Mouse (Mus musculus) kidney, adult 9 months (tissue): ENCODE data around the gene Mllt11.
"Not testable (repeated sequence)": the region's sequence is repeated elsewhere in the genome, so short reads cannot be mapped to it uniquely, and the experiment has no call there.

Experiments used
- DNase-seq: peaks from one replicate; pipeline ENCODE4 v3.0.0; 2022

The Mllt11 gene

DNA sequence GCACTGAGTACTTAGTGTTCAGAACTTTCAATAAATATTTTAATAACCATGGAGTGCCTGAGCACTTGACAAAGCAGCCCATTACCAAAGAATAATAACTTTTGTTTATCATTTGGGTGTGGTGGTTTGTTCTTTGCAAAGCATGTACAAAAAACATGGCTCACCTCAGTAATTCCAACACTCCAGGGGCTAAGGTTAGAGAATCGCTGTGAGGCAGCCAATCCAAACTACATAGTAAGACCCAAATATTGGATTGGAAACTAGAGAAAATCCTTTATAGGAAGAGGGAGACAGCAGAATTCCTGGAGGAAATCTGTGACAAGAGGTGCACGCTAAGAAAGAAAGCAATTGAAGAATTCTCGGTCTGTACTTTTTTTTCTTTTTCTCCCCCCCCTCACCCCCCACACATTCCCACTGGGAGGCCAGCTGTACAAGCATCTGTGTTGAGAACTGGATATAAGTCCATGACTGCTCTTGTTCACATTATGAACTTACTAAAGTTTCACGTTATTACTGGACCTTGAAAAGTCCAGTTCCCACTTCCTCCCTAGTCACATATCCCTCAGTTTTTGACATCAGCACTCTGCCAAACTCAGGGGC is 15.2 kb downstream of the Mllt11 start:
- DNase-seq, result no peak

DNA sequence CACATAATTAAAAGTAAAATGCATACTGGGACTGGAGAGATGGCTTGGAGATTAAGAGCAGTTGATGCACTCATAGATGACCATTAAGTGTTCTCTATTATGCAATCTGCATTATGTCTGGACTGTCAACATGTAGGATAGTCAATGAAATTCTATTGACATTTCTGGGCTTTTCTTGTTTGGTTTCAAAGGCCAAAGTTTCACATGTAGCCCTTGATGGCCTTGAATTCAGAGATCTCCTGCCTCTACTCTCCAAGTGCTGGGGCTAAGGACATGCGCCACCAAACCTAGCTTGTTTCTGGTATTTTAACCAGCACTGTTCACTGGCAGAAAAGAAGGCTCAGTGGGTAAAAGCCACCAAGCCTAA is 18.4 kb downstream of the Mllt11 start:
- DNase-seq, result no peak

DNA sequence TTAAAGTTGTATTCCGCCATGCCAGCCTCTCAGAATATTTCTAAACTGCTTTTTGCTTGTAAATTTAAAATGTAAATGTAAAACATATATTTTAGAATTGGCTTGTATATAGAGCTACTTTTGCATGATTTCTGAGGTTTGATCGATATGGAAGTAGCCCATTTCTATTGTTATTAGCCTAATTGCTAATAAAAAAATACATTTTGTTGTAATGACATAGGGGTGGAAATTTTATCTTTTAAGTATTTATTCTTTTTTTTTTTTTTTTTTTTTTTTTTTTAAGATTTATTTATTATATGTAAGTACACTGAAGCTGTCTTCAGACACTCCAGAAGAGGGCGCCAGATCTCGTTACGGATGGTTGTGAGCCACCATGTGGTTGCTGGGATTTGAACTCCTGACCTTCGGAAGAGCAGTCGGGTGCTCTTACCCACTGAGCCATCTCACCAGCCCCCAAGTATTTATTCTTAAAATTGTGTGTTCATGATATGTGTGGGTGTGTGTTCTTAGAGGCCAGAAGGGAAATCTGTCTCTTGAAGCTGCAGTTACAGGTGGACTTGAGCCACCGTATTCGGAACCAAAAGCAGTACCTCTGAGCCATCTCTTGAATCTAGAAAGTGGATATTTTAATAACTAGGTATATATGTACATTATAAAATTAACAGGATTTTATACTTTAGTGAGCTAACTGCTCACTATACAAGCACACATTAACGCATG is 18.9 kb downstream of the Mllt11 start:
- DNase-seq, result not testable (repeated sequence)

DNA sequence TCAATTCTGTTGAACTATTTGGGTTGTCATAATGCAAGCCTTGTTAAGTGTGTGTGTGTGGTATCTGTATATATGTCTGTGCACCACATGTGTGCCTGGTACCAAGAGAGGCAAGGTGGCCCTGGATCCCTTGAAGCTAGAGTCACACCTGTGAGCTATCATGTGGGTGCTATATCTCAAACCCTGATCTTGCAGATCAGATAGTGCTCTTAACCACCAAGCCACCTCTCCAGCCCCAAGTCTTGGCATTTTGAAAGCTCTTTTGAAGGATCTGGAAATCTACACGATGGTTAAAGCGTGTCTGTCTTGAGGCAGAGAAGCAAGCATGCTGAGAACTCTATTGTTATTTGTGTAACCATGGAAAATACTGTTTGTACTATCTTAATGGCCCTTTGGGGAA is 21.4 kb downstream of the Mllt11 start:
- DNase-seq, result no peak

DNA sequence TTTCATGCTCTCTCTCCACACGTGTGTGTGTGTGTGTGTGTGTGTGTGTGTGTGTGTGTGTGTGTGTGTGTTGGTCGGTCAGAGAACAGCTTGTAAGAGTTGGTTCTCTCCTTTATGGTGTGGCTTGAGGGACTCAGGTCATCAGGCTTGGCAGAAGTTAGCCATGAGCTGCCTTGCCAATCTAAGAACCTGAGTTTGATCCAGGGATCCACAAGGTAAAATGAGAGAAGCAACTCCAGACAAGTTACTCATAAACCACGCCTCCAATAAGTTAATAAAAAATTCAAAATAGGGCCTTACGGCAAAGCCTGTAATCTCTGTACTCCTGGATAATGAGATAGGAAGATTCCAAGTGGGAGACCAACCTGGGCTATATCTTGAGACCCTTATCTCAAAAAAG is 23.7 kb downstream of the Mllt11 start:
- DNase-seq, result peak; percentile 47

DNA sequence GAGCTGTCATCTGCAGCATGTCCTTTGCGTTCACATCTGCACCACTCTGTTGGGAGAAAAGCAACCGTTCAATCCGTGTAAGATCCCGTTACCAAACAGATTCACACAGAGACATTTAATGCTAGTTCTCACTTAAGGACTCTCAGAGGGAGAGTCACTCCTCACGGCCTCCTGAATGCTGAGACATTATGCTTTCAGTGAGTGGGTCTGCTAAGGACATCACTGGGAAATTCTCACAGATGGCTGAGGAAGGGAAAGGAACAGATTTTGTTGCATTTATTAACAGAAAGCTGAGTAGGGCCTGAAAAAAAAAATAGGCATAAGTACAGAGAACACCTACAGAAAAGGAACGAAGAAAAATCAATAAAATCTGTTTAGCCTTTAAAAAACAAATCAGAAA is 28.1 kb downstream of the Mllt11 start:
- DNase-seq, result no peak

DNA sequence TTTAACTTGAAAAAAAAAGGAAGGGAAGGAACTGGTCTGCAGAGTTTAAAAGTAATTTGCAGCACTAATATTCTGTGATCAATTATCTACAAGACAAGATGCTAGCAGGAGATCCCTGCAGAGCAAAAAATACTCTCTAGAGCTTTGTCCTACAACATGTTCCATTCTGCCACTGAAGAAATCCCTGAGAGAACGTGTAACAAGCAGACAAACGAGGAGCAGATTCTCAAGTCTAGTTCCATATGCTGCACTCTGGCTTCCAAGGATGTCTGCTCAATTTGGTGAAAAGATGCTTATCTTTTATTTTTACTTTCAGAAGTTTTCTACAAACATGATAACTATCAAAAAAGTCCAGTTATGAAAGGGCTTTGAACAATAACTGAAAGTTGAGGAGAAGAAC is 31.4 kb downstream of the Mllt11 start:
- no peak for DNase-seq

DNA sequence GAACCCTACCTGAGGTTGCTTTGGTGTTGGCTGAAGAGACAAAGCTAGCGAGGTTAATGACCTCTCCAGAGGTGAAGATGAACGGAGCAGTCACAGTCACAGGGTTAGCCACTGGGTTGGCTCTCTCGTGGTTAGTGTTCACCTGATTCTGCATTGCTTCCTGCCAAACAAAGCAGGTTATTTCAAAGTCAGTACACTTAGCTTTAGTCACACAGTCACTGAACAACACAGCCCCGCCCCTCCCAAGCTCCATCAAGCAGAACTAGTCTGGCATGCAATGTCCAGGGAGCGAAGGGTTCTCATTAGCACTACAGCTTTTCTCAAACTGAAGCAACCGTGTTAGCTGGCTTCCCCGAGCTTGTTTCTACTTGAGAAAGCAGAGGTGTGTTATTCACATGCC is 31.8 kb downstream of the Mllt11 start:
- peak; percentile 97 for DNase-seq

DNA sequence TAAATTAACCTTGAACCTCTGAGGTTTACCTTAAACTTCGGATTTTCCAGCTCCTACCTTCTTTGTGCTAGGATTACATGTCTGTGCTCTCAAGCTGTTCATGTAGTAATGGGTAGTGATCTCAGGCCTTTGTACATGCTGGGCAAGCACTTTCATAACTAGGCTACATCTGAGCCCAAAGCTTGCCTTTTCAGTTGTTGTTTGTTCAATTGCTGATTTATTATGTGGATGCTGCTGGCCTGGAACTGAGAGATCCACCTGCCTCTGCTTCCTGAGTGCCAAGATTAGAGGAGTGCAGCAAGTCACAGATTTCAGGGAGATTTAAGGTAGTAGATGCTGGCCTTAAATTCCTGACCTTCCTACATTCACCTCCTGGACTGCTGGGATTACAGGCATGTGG is 32.9 kb downstream of the Mllt11 start:
- peak; percentile 55 for DNase-seq

DNA sequence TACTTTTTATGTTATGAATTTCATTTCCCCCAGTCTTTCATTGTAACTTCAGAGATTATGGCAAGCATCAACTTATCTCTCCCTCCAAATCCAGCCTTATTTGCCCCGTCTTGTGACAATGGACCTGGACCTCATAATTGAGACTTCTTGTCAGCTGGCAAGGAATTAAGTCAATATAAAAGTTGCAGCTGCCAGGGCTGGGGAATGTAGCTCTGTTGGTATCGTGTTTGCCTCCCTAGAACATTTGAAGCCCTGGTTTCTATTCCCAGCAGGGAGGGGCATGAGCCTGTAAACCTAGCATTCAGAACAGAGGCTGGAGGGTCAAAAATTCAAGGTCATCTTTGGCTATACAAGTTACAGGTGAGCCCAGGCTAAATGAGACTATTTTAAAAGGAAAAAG is 36.2 kb downstream of the Mllt11 start:
- DNase-seq, result peak; percentile 19

DNA sequence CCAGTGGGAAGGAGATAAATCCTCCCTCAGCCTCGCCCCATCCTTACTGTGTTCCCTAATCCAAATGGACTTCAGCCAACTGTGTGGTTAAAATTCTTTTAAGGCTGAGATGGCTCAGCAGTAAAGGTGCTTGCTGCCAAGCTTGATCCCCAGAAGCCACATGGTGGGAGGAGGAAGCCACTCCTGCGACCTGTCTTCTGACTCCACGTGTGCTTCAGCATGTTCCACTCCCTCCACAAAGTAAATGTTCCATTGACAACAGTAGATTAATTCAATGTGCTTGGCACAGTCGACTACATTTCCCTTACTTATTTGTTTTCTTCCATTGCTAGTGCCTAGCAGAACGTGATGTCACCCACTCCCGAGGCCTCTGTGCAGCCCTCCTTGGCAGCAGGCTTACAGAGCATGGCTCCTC is 37.2 kb downstream of the Mllt11 start:
- peak; percentile 70 for DNase-seq

DNA sequence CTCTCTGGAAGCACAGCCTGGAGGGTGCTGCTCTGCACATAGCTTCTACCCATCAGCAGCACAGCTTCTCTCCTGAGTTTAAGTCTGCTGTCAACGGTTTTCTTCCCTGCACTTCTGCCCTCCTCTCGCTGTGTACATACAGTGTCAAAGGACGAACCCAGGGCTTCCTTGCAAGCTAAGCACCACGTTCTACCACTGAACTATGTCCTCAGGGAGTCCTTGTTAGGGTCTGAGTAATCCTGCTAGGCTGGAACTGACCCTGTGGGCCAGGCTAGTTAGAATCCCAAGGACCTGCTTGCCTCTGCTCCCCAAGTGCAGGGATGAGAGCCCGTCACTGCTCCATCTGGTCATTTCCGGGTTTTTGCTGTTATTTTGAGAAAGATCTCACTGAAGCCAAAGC is 45.1 kb downstream of the Mllt11 start:
- no peak for DNase-seq

DNA sequence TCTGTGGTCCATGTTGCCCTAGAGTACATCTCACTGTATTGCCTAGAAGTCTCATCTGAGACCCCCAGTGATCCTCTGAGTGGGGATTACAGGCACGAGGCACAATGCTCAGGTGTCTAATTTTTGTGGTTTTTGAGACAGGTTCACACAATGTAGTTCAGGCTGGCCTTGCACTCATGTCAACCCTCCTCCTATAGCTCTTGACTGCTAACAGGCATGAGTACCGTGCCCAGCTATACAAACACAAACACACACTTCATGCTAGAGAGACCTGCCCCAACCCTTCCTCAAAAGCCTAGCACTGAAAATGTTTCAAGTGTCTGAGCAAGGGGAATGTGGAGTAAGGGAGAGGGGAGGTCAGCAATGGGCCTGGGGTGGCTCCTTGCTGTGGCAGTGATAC is 45.9 kb downstream of the Mllt11 start:
- DNase-seq, result no peak

DNA sequence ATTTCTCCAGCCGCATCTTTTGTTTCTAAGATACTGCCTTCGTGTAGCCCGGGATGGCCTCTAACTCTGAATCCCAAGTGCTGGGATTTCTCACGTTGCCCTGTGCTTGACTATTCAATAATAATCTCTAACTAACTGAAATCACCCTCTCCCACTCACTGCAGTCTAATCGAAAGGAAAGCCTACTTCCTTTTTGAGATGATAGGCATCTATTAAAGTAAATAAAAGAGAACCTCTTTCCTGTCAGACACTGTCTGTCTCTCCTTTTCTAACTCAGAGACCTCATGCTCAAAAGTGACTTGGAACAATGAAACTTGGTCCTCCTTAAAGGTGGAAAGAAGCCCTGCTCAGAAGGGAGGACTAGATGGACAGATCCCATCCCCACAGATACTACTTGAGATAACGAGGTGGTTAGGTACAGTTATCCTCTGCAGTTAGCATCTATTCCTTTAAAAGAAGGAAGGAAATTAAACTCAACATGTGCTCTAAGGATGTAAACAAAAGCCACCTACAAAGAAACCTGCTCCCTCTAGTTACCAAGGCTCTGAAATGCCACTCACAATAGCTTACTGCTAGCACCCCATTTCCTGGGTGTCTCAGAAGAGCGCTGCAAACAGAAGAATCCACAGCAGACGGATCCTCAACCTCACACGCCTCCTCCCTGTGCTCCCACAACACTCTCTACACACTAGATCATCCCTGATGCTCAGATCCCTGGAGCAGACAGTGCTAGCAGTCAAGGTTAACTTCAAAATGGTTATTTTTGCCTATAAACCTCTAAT is 47.0 kb downstream of the Mllt11 start:
- no peak for DNase-seq

DNA sequence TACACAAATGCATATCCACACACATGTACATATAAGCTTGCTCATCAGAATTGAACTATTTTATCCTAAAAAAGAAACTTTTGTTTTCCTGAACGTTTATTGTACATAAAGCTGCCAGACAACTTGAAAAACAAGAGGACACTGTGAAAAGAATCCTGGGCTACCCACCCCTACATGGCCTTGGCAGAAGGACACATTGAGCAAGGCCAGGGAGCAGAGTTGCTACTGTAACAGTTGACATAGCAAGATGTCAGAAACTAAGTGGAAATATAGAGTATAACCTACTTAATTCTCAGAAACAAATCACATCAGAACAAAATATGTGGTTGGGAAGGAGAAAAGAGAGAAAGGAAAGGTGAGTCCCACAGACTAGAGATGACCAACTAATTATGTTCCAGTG is 50.1 kb downstream of the Mllt11 start:
- DNase-seq, result no peak

DNA sequence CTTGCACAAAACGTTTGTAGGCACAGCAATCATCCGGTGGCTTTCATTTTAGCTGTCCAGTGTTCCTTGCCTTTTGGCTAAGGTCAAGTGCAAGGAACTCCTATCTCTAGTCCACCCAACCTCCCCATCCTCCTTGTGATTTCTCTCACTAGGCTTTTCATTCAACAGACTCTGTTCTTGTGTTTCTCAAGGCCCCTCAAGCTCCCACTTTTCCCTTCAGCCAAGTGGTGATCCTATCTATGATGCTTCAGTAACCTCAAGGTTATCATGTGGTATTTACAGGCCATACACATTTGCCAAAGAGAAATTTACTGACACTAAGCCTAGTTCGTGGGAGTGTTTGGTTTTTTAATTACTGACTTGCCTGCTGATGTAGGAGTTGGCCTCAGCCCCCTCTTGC is 52.1 kb downstream of the Mllt11 start:
- DNase-seq, result no peak

DNA sequence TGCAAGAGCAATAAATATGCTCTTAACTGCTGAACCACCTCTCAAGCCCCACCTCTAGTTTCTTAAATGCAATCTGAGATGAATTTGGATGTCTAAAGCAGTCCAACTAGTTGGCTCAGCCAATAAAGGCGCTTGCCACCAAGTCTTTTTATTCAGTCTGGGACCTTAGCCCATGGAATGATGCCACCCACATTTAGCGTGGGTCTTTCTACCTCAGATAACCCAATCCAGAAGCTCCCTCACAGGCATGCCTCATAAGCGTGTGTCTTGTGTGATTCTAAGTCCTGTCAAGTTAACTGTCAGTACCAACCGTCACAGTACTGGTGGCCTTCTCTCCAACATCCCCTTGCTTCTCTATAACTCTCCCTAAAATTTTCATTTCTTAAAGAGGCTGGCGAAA is 53.0 kb downstream of the Mllt11 start:
- no peak for DNase-seq

DNA sequence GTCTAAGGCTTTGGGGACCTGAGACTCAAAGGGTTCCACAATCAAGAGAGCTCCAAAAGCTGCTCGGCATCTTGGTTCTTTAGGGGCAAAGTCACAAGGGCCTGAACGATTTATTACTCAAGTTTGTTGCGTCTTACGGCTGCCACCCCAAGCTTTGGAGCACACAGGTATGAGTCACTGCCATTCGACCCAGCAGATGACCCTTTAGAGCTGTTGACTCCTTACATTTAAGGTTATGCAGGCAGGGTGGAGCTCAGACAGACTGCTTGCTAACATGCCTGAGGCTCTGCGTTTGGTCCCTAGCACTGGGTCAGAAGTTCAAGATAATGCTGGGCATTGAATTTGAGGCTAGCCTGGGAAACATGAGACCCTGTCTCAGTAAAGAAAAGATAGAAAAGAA is 54.4 kb downstream of the Mllt11 start:
- no peak for DNase-seq

DNA sequence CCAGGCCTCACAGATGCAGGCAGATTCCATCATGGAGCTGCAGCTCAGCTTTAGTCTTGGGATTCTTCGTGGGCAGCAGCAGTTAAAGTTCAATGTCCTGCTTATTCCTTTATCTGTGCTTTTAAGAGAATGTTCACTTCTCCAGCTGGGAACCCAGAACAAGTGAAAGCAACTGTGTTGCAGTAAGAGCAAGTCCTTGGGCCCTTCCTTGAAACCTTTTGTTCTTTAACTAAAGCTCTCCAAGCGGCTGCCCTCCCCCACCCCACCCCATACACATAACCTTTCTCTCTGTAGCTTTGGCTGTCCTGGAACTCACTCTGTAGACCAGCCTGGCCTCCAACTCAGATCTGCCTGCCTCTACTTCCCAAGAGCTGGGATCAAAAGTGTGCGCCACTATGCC is 55.5 kb downstream of the Mllt11 start:
- no peak for DNase-seq

DNA sequence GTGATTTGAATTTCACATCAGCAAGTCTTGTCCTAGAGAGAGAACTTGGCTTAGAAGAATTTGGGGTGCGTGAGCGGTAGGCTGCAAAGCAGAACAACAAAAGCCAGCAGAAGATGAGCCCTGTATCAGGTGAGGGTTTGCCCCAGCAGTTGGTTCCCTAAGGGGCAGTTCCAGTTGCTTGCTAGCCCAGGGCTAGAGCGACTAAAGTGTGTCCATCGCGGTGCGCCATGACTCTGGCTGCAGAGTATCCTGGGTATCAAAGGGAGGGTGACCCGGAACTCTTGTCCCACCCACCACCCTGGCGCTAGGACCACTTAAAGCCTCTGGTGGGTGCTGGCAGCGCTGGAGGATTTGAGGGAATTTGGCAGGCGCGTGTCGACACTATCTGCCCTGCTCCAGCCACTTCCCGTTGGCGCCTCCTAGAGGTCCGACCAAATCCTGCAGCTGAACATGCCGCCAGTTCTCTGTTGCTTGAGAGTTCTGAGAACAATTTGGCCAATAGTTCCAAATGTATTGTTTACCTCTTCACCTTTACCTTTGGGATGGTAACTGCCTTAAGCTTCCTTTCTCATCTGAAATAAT is 57.9 kb downstream of the Mllt11 start:
- peak; percentile 89 for DNase-seq

DNA sequence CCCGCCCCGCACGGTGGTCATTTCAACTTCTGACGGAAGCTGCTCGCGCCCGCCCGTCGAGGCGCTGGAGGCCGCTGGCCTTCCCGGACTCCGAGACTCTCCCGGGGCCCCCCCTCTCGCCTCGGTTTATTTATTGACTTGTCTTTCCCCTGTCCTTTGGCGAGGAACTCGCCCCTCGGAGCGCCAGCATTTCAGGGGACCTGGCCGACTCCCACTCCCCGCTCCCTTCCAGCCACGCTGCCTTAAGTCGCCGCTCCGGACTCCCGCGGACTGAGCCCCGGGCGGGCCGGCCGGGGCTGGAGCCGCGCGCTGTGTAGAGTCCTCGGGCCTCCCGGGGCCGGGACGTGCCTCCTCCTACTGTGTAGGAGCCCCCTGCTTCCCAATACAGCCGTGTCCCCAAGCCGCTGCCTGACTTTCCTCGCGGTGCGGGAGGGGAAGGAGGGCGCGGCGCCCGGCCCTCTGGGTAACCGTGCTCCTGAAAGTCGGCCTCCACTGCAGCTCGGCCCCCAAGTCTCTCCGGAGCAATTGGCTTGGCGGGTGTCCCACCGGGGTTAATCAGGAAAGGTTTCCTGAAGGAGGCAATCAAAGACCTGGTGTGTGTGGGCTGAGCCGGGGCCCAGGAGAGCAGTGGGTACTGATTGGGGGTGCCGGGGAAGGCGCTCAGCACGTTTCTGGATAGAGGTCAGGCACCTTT is 58.6 kb downstream of the Mllt11 start:
- peak; percentile 36 for DNase-seq

DNA sequence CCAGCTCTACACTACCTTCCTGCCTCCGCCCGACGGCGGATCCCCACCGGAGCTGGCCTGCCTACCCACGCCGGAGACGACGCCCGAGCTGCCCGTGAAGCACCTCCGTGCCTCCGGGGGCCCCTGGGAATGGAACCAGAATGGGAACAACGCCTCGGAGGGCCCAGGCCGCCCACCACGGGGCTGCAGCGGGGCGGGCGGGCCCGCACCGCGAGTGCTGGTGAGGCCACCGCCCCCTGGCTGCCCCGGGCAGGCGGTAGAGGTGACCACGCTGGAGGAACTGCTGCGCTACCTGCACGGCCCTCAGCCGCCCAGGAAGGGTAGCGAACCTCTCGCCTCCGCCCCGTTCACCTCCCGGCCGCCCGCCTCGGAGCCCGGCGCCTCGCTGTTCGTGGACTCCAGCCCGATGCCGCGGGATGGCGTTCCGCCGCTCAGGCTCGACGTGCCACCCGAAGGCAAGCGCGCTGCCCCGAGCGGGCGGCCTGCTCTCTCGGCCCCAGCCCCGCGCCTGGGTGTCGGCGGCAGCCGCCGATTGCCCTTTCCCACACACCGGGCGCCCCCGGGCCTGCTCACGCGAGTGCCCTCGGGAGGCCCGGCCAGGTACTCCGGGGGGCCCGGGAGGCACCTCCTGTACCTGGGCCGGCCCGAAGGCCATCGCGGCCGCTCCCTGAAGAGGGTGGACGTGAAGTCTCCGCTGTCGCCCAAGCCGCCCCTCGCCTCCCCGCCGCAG is 59.3 kb downstream of the Mllt11 start:
- no peak for DNase-seq

DNA sequence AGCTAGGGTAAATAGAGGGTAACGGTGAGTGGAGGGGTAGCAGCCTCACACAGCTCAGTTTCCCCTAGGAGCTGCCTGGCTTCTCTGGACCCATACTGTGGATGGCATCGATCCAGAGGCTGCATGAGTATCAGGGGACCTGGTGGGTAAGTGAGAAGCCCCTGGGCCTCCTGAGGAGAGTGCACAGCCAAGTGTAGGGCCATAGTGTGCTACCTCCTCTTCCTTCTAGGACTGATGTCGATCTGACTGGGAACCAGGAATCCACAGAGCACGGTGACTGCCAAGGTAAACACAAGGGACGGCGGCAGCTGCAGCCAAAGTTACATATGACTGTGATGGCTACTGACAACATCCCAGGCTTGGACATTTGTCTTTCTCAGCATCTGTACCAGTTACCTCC is 60.9 kb downstream of the Mllt11 start:
- DNase-seq, result no peak
